Mouse (Mus musculus) heart, postnatal 0 days (tissue): ENCODE measurements at regions not wholly inside any gene's neighbourhood (a gene's known extent, or its start where the extent isn't known, plus 50 kb on each side); places are given as distances from the start of the nearest gene placed in this dataset.

Experiments used
- ATAC-seq: fragments of 200-750 bp; cut with Nextera tagmentation; 2 replicates; pipeline ENCODE4 v1.8.0; 2017; ENCODE audit warnings: low read depth, moderate number of reproducible peaks, moderate library complexity; ENCODE audit not compliant: insufficient read depth
- DNase-seq: peaks from one replicate; pipeline ENCODE4 v3.0.0-alpha.2; 2016; ENCODE audit warnings: low spot score
- H3K27ac ChIP-seq: fragments of 300-500 bp; sonication (generic); 2 replicates; pipeline ENCODE4 v1.5.1; 2014; ENCODE audit warnings: low read depth, mild to moderate bottlenecking
- H3K27me3 ChIP-seq: fragments of 300-500 bp; sonication (generic); 2 replicates; pipeline ENCODE4 v1.6.1; 2014; ENCODE audit warnings: low read length, mixed read lengths; ENCODE audit not compliant: control insufficient read depth, insufficient read depth
- H3K36me3 ChIP-seq: fragments of 300-500 bp; sonication (generic); replicated peaks from 2 replicates; pipeline ENCODE4 v1.6.1; 2014; ENCODE audit warnings: low read length, mixed read lengths; ENCODE audit not compliant: control insufficient read depth, insufficient read depth
- H3K4me1 ChIP-seq: fragments of 300-500 bp; sonication (generic); 2 replicates; pipeline ENCODE4 v1.6.1; 2014; ENCODE audit warnings: antibody characterized with exemption; ENCODE audit not compliant: control insufficient read depth, insufficient read depth
- H3K4me2 ChIP-seq: fragments of 300-500 bp; sonication (generic); 2 replicates; pipeline ENCODE4 v1.6.1; 2014; ENCODE audit warnings: low read depth, mild to moderate bottlenecking, low read length, moderate library complexity
- H3K4me3 ChIP-seq: fragments of 300-500 bp; sonication (generic); 2 replicates; pipeline ENCODE4 v1.5.1; 2014; ENCODE audit warnings: low read depth, low read length
- H3K9ac ChIP-seq: fragments of 300-500 bp; sonication (generic); replicated peaks from 2 replicates; pipeline ENCODE4 v1.6.1; 2014; ENCODE audit warnings: low read depth, low read length, mixed read lengths
- H3K9me3 ChIP-seq: fragments of 300-500 bp; sonication (generic); replicated peaks from 2 replicates; pipeline ENCODE4 v1.6.1; 2016; ENCODE audit warnings: low read length; ENCODE audit not compliant: control insufficient read depth
- CTCF ChIP-seq: IDR thresholded peaks from 2 replicates; pipeline ENCODE4 v1.5.1; 2016; ENCODE audit warnings: antibody characterized with exemption, control low read depth, low read depth
- EP300 ChIP-seq: IDR thresholded peaks from 2 replicates; pipeline ENCODE4 v1.6.1; 2016; ENCODE audit warnings: antibody characterized with exemption, low read depth
- WGBS: fragments of 180-500 bp; shearing (Covaris S2); extraction: QIAGEN DNeasy Blood & Tissue Kit; methylation state at CpG from one replicate; pipeline ENCODE4 v1.1.7; 2014; 5-methylcytosine and 5-hydroxymethylcytosine counted together

GRCm38 (mm10) chr4:9935949-9936348 lies 938.3 kb upstream of the 2610301B20Rik start:
- Histone ChIP-seq H3K4me1 (no peaks in the 10 kb centered on the region), H3K4me3 (no peak overlapping the region), H3K9me3 (no peaks in the 10 kb centered on the region), H3K27me3 (no peaks in the 10 kb centered on the region), H3K9ac (no peak overlapping the region), H3K36me3 (no peaks in the 10 kb centered on the region), H3K27ac (no peak overlapping the region), H3K4me2 (no peak overlapping the region)
- TF ChIP-seq EP300 = no peak
- no peak for TF ChIP-seq CTCF
- ATAC-seq (no peak), DNase-seq (no peak)
- 25% methylated on average over 3 of the region's 3 CpGs for WGBS

- no peak for TF ChIP-seq EP300
- TF ChIP-seq CTCF = no peak
- ATAC-seq (no peak), DNase-seq (no peak)
- no peak overlapping the region for H3K4me3 ChIP-seq
- H3K27me3 ChIP-seq = no peaks in the 10 kb centered on the region
- H3K9me3 ChIP-seq = no peaks in the 10 kb centered on the region
- no peaks in the 10 kb centered on the region for H3K4me1 ChIP-seq
- no peak overlapping the region for H3K4me2 ChIP-seq
- no peak overlapping the region for H3K9ac ChIP-seq
- no peak overlapping the region for H3K27ac ChIP-seq
- no peaks in the 10 kb centered on the region for H3K36me3 ChIP-seq
- 78% methylated on average over 4 of the region's 4 CpGs for WGBS
Measured at GRCm38 (mm10) chr4:9951441-9951840, 922.9 kb upstream of the 2610301B20Rik start.

- no peak overlapping the region for H3K27ac ChIP-seq
- H3K9ac ChIP-seq = no peak overlapping the region
- DNase-seq = no peak
- H3K4me3 ChIP-seq = no peak overlapping the region
- no peak for ATAC-seq
- H3K4me2 ChIP-seq = no peak overlapping the region
- no peaks in the 10 kb centered on the region for H3K9me3 ChIP-seq
- TF ChIP-seq CTCF (no peak), EP300 (no peak)
- H3K36me3 ChIP-seq = no peaks in the 10 kb centered on the region
- H3K27me3 ChIP-seq = no peaks in the 10 kb centered on the region
- H3K4me1 ChIP-seq = no peaks in the 10 kb centered on the region
Measured at GRCm38 (mm10) chr4:9974631-9975030, 899.7 kb upstream of the 2610301B20Rik start.

DNA sequence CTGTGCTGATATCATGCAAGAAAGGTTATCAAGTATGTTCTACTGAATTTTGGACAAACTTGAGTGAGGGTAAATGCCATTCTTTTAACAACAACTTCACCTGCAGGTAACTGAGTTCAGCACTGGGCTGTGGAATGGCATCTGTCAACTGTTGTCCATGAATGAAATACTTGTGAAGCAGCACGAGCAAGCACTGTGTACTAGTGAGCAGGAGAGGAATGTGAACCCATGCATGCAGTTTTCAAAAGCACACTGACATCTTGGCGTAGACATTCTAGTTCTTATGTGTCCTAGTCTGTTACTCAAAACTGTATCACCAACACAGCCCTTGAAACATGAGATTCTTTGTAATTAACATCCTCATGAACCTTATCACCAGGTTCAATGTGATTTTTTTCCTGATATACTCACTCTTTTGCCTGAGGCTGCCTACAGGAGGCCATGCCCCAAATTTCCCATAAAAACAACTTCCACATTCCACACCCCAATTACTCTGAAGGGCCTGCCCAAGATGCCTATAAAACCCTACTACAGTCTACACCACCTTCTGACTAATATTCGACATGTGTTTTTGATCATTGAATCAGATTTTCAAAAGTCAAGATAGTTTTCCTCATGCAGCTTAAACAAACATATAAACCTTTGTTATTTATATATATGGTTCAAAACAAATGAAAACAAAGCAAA lies 892.8 kb upstream of the 2610301B20Rik start:
- H3K4me1 ChIP-seq = no peaks in the 10 kb centered on the region
- no peaks in the 10 kb centered on the region for H3K9me3 ChIP-seq
- H3K4me3 ChIP-seq = no peak overlapping the region
- H3K36me3 ChIP-seq = no peaks in the 10 kb centered on the region
- no peak overlapping the region for H3K4me2 ChIP-seq
- TF ChIP-seq CTCF (no peak), EP300 (no peak)
- H3K9ac ChIP-seq = no peak overlapping the region
- DNase-seq (no peak), ATAC-seq (no peak)
- 71% methylated on average over 3 of the region's 3 CpGs for WGBS
- H3K27me3 ChIP-seq = no peaks in the 10 kb centered on the region
- H3K27ac ChIP-seq = no peak overlapping the region

GRCm38 (mm10) chr4:9982786-9983525 lies 891.3 kb upstream of the 2610301B20Rik start:
- TF ChIP-seq CTCF (no peak), EP300 (no peak)
- Histone ChIP-seq H3K4me2 (no peak overlapping the region), H3K27ac (no peak overlapping the region), H3K9me3 (no peaks in the 10 kb centered on the region), H3K9ac (no peak overlapping the region), H3K4me3 (no peak overlapping the region), H3K4me1 (no peaks in the 10 kb centered on the region), H3K36me3 (no peaks in the 10 kb centered on the region), H3K27me3 (no peaks in the 10 kb centered on the region)
- no peak for DNase-seq
- ATAC-seq = no peak
- WGBS = 55% methylated on average over 7 of the region's 7 CpGs
